Mouse (Mus musculus): ENCODE results near the gene Olfr205. TPM values are rescaled to one million over a fixed set of nuclear protein-coding genes. Genes with fewer than 3 reads are reported as not detected.
"Not testable (repeated sequence)": the region's sequence is repeated elsewhere in the genome, so short reads cannot be mapped to it uniquely, and the experiment has no call there.

The Olfr205 gene
- not detected in 2 replicates for polyA plus RNA-seq (2014; fragmentation: Nextera tagmentation; extraction: Ambion mirVana)

DNA sequence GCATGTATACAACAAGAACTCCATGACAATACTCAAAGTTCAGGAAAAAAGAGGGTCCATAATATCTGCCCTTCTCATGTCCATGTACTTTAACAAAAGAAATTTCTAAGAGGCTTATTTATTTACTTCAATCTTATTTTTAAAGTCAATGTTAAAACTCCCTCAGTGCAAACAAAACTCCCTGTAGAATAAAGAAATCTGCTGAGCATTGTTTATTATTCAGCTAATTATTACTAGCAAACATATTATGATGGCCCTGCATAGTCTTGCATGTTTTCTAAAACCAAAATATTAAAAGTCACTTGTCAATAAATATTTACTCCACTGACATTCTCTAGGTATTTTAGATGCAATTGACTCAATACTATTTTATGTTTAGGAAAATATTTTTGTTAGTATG lies at the start of gene Olfr205:
Gene Olfr205, minus strand, starts transcription at position 101 of the 400 bp plus-strand sequence.
- no peak within 1 kb of the TSS for H3K27ac ChIP-seq (replicated peaks; ENCODE audit: low read depth, low read length)
- H3K27me3 ChIP-seq (ENCODE audit: control insufficient read depth, insufficient read depth, low read length) = no peaks in the 10 kb centered on the region
- ATAC-seq (ENCODE audit: low FRiP score, low TSS enrichment) = no peak
- H3K4me3 ChIP-seq (replicated peaks; ENCODE audit: low read depth, low read length) = no peak within 1 kb of the TSS
- H3K9ac ChIP-seq (replicated peaks; ENCODE audit: low read length) = no peak within 1 kb of the TSS
- H3K36me3 ChIP-seq (ENCODE audit: control insufficient read depth, insufficient read depth, low read length) = no peaks in the 10 kb centered on the region
- no peaks in the 10 kb centered on the region for H3K4me1 ChIP-seq (ENCODE audit: control insufficient read depth, insufficient read depth, low read length)
- no peak within 1 kb of the TSS for H3K4me2 ChIP-seq (ENCODE audit: low read length)
- DNase-seq = no peak
- H3K9me3 ChIP-seq (ENCODE audit: control insufficient read depth, low read length) = no peaks in the 10 kb centered on the region

DNA sequence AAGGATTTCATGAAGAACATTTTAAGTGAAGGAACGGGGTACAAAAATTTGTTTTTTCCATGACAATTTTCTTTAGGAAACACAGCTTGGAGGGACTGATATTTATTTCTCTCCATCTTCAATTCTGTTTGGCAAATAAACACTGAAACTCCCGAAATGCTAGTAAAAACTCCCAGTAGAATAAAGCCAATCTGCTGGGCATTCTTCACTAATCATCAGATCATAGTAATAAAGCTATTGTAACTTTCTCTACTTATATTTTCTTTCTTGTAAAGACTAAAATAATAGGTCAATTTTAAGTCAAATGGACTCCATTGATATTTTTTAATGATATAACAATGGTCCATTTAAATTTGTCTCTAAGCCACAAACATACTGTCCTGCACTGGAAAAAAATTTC lies 33.0 kb upstream of the Olfr205 start, which contains the start of gene Olfr209:
Gene Olfr209, minus strand, starts transcription at position 101 of the 400 bp plus-strand sequence.
- WGBS = 81% methylated on average over 2 of the region's 2 CpGs
- DNase-seq (no peak), ATAC-seq (ENCODE audit: low FRiP score, low TSS enrichment) (no peak)
- no peak within 1 kb of the TSS for H3K9ac ChIP-seq (replicated peaks; ENCODE audit: low read length)
- no peak within 1 kb of the TSS for H3K4me3 ChIP-seq (replicated peaks; ENCODE audit: low read depth, low read length)
- H3K4me1 ChIP-seq (ENCODE audit: control insufficient read depth, insufficient read depth, low read length) = no peaks in the 10 kb centered on the region
- no peaks in the 10 kb centered on the region for H3K36me3 ChIP-seq (ENCODE audit: control insufficient read depth, insufficient read depth, low read length)
- H3K27ac ChIP-seq (replicated peaks; ENCODE audit: low read depth, low read length) = no peak within 1 kb of the TSS
- H3K4me2 ChIP-seq (ENCODE audit: low read length) = no peak within 1 kb of the TSS
- no peaks in the 10 kb centered on the region for H3K27me3 ChIP-seq (ENCODE audit: control insufficient read depth, insufficient read depth, low read length)
- no peaks in the 10 kb centered on the region for H3K9me3 ChIP-seq (ENCODE audit: control insufficient read depth, low read length)

DNA sequence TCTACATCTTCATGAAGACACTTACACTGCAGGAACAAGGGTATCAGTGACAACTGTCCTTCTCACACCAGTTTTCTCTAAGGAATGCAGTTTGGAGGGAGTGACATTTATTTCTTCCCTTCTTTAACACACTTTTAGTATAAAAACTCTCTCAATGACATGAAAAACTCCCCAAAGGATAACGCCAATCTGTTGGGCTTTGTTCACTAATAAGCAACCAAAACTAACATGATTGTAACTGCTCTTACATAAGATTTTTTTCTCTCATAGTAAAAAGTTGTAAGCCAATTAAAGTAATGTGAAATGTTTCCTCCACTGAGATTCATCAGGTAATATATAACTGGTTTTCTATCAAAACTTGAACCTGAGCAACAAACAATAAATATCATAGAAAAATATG lies 18.2 kb upstream of the Olfr205 start, which contains the start of gene Olfr206:
Gene Olfr206, minus strand, starts transcription at position 101 of the 400 bp plus-strand sequence.
- H3K27me3 ChIP-seq (ENCODE audit: control insufficient read depth, insufficient read depth, low read length) = no peaks in the 10 kb centered on the region
- H3K4me3 ChIP-seq (replicated peaks; ENCODE audit: low read depth, low read length) = no peak within 1 kb of the TSS
- H3K9me3 ChIP-seq (ENCODE audit: control insufficient read depth, low read length) = no peaks in the 10 kb centered on the region
- no peak within 1 kb of the TSS for H3K9ac ChIP-seq (replicated peaks; ENCODE audit: low read length)
- no peaks in the 10 kb centered on the region for H3K36me3 ChIP-seq (ENCODE audit: control insufficient read depth, insufficient read depth, low read length)
- H3K4me2 ChIP-seq (ENCODE audit: low read length) = no peak within 1 kb of the TSS
- DNase-seq (no peak), ATAC-seq (ENCODE audit: low FRiP score, low TSS enrichment) (no peak)
- 88% methylated on average over 1 of the region's 1 CpGs for WGBS
- H3K4me1 ChIP-seq (ENCODE audit: control insufficient read depth, insufficient read depth, low read length) = no peaks in the 10 kb centered on the region
- no peak within 1 kb of the TSS for H3K27ac ChIP-seq (replicated peaks; ENCODE audit: low read depth, low read length)

DNA sequence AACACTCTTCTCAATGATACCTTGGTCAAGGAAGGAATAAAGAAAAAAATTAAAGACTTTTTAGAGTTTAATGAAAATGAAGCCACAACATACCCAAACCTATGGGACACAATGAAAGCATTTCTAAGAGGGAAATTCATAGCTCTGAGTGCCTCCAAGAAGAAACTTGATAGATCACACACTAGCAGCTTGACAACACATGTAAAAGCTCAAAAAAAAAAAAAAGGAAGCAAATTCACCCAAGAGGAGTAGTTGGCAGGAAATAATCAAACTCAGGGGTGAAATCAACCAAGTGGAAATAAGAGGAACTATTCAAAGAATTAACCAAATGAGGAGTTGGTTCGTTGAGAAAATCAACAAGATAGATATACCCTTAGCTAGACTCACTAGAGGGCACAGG lies 7.7 kb downstream of the Olfr205 start:
- not testable (repeated sequence) for H3K4me3 ChIP-seq (replicated peaks; ENCODE audit: low read depth, low read length); H3K4me1 ChIP-seq (ENCODE audit: control insufficient read depth, insufficient read depth, low read length); H3K27me3 ChIP-seq (ENCODE audit: control insufficient read depth, insufficient read depth, low read length); H3K9ac ChIP-seq (replicated peaks; ENCODE audit: low read length); ATAC-seq (ENCODE audit: low FRiP score, low TSS enrichment); H3K9me3 ChIP-seq (ENCODE audit: control insufficient read depth, low read length); H3K27ac ChIP-seq (replicated peaks; ENCODE audit: low read depth, low read length); H3K36me3 ChIP-seq (ENCODE audit: control insufficient read depth, insufficient read depth, low read length); H3K4me2 ChIP-seq (ENCODE audit: low read length); DNase-seq
- 63% methylated on average over 1 of the region's 1 CpGs for WGBS

DNA sequence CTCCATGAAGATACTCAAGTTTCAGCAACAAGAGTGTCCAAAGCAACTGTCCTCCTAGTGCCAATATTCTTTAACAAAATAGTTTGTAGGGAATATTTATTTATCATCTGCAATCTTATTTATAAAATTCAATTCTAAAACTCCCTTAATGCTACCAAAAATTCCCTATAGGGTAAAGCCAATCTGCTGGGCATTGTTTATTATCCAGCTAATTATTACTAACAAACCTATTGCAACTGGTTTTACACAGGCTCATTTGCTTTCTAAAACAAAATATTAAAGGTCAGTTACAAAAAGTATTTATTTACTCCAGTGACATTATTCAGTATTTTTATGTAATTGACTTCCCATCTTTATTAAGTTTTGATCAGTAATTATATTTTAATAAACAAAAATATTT lies 12.8 kb downstream of the Olfr205 start, which contains the start of gene Olfr204:
Gene Olfr204, minus strand, starts transcription at position 101 of the 400 bp plus-strand sequence.
- Histone ChIP-seq H3K27me3 (ENCODE audit: control insufficient read depth, insufficient read depth, low read length) (no peaks in the 10 kb centered on the region), H3K36me3 (ENCODE audit: control insufficient read depth, insufficient read depth, low read length) (no peaks in the 10 kb centered on the region), H3K4me1 (ENCODE audit: control insufficient read depth, insufficient read depth, low read length) (no peaks in the 10 kb centered on the region), H3K9ac (replicated peaks; ENCODE audit: low read length) (no peak within 1 kb of the TSS), H3K27ac (replicated peaks; ENCODE audit: low read depth, low read length) (no peak within 1 kb of the TSS), H3K4me2 (ENCODE audit: low read length) (no peak within 1 kb of the TSS), H3K4me3 (replicated peaks; ENCODE audit: low read depth, low read length) (no peak within 1 kb of the TSS), H3K9me3 (ENCODE audit: control insufficient read depth, low read length) (no peaks in the 10 kb centered on the region)
- ATAC-seq (ENCODE audit: low FRiP score, low TSS enrichment) = no peak
- DNase-seq = no peak

DNA sequence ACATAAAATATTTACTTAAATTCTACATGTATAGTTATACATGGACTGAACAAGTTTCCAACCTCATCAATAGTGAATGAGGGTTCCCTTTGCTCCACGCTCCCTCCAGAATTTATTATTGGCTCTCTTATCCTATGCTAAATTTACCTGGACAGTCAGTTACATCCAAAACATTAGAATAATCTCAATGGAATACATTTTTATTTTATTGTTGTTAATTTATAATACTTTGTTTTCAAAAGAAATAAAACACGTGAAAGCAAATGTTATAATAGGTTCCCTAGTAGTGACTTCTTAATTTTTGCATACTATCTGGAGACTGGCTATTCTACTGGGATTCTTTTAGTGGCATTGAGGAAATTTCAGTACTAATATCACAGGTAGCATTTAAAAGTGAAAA lies 32.4 kb downstream of the Olfr205 start, which contains the start of gene Olfr203:
Gene Olfr203, plus strand, starts transcription at position 301 of the 400 bp plus-strand sequence.
- ATAC-seq (ENCODE audit: low FRiP score, low TSS enrichment) (no peak), DNase-seq (no peak)
- Histone ChIP-seq H3K4me2 (ENCODE audit: low read length) (no peak within 1 kb of the TSS), H3K27me3 (ENCODE audit: control insufficient read depth, insufficient read depth, low read length) (no peaks in the 10 kb centered on the region), H3K9ac (replicated peaks; ENCODE audit: low read length) (no peak within 1 kb of the TSS), H3K27ac (replicated peaks; ENCODE audit: low read depth, low read length) (no peak within 1 kb of the TSS), H3K4me3 (replicated peaks; ENCODE audit: low read depth, low read length) (no peak within 1 kb of the TSS), H3K9me3 (ENCODE audit: control insufficient read depth, low read length) (no peaks in the 10 kb centered on the region), H3K36me3 (ENCODE audit: control insufficient read depth, insufficient read depth, low read length) (no peaks in the 10 kb centered on the region), H3K4me1 (ENCODE audit: control insufficient read depth, insufficient read depth, low read length) (no peaks in the 10 kb centered on the region)
- 88% methylated on average over 2 of the region's 2 CpGs for WGBS

DNA sequence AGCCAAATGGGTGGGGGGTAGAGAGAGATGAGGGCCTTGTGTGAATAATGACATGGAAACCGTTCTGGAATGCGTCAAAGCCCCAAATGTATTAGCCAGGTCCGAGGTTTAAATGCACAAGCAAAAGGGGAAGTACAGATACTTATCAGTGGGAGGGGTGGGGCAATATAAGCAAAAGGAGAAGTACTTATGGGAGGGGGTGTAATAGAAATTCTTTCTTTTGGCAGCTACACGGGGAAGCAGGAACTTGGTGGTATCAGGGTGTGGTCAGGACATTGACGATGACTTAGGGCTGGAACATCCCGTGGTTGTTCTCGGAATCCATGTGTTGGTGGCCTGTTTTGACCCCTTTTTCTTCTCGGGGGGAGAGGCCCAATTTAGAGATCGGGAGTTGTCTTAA lies 43.4 kb downstream of the Olfr205 start:
- WGBS = 89% methylated on average over 9 of the region's 9 CpGs
- DNase-seq; H3K36me3 ChIP-seq (ENCODE audit: control insufficient read depth, insufficient read depth, low read length); H3K9ac ChIP-seq (replicated peaks; ENCODE audit: low read length); H3K4me1 ChIP-seq (ENCODE audit: control insufficient read depth, insufficient read depth, low read length); ATAC-seq (ENCODE audit: low FRiP score, low TSS enrichment); H3K9me3 ChIP-seq (ENCODE audit: control insufficient read depth, low read length); H3K4me2 ChIP-seq (ENCODE audit: low read length); H3K4me3 ChIP-seq (replicated peaks; ENCODE audit: low read depth, low read length); H3K27ac ChIP-seq (replicated peaks; ENCODE audit: low read depth, low read length); H3K27me3 ChIP-seq (ENCODE audit: control insufficient read depth, insufficient read depth, low read length): not testable (repeated sequence)

DNA sequence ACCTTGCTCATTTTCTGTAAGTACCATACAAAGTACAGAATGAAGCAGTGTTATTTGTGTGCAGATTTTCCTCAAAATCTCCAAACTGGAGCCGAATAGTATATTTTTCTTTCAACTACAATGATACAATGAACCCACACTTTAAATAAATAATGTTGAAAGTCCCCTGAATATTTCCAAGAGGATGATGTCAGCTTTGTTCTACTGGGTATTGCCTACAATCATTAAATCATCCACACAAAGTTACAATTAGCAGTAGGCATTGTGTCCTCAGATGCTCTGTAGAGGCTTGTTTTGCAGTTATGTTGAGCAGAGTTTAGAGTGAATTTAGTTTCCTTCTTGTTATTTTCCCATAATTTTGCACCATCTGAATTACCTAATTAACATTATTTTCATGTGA lies 44.2 kb downstream of the Olfr205 start, which contains the start of gene Olfr202:
Gene Olfr202, minus strand, starts transcription at position 101 of the 400 bp plus-strand sequence.
- H3K4me3 ChIP-seq (replicated peaks; ENCODE audit: low read depth, low read length) = no peak within 1 kb of the TSS
- DNase-seq (no peak), ATAC-seq (ENCODE audit: low FRiP score, low TSS enrichment) (no peak)
- H3K27me3 ChIP-seq (ENCODE audit: control insufficient read depth, insufficient read depth, low read length) = no peaks in the 10 kb centered on the region
- H3K36me3 ChIP-seq (ENCODE audit: control insufficient read depth, insufficient read depth, low read length) = no peaks in the 10 kb centered on the region
- no peaks in the 10 kb centered on the region for H3K9me3 ChIP-seq (ENCODE audit: control insufficient read depth, low read length)
- H3K27ac ChIP-seq (replicated peaks; ENCODE audit: low read depth, low read length) = no peak within 1 kb of the TSS
- 90% methylated on average over 1 of the region's 1 CpGs for WGBS
- H3K4me1 ChIP-seq (ENCODE audit: control insufficient read depth, insufficient read depth, low read length) = no peaks in the 10 kb centered on the region
- no peak within 1 kb of the TSS for H3K4me2 ChIP-seq (ENCODE audit: low read length)
- H3K9ac ChIP-seq (replicated peaks; ENCODE audit: low read length) = no peak within 1 kb of the TSS

DNA sequence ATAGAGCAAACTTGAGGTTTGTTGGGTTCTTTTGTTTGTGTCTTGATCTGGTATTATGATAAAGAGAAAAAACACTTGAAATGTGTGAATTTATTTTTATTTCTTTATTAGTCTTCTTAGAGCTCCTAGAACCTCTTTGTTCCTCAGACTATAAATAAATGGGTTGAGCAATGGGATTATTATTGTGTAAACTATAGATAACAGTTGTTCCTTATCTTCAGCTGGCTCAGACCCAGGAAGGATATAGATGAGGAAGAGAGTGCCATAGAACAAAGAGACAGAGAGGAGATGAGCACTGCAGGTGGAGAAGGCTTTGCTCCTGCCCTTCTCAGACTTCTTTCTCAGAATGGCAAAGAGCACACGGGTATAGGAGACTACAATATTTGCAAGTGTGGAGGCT lies 47.5 kb downstream of the Olfr205 start:
- ATAC-seq (ENCODE audit: low FRiP score, low TSS enrichment) (no peak), DNase-seq (no peak)
- Histone ChIP-seq H3K9ac (replicated peaks; ENCODE audit: low read length) (no peak overlapping the region), H3K27me3 (ENCODE audit: control insufficient read depth, insufficient read depth, low read length) (no peaks in the 10 kb centered on the region), H3K4me1 (ENCODE audit: control insufficient read depth, insufficient read depth, low read length) (no peaks in the 10 kb centered on the region), H3K36me3 (ENCODE audit: control insufficient read depth, insufficient read depth, low read length) (no peaks in the 10 kb centered on the region), H3K4me2 (ENCODE audit: low read length) (no peak overlapping the region), H3K9me3 (ENCODE audit: control insufficient read depth, low read length) (no peaks in the 10 kb centered on the region), H3K4me3 (replicated peaks; ENCODE audit: low read depth, low read length) (no peak overlapping the region), H3K27ac (replicated peaks; ENCODE audit: low read depth, low read length) (no peak overlapping the region)
- 81% methylated on average over 1 of the region's 1 CpGs for WGBS

Measured in midbrain, embryonic 14.5 days (tissue).